Mouse (Mus musculus) thymus, adult 2 months (tissue): ENCODE data around the gene Mybl2.

Experiments used
- CTCF ChIP-seq: fragments of 200-500 bp; IDR thresholded peaks from 2 replicates; pipeline ENCODE4 v1.5.1; 2012; ENCODE audit warnings: mild to moderate bottlenecking, control low read depth, low read length, moderate library complexity, borderline replicate concordance; ENCODE audit not compliant: control insufficient read depth, poor library complexity, insufficient read depth; ENCODE audit errors: extremely low read depth
- POLR2A ChIP-seq: fragments of 200-500 bp; IDR thresholded peaks from 2 replicates; pipeline ENCODE4 v1.6.1; 2012; ENCODE audit warnings: mild to moderate bottlenecking, low read length, control low read depth, moderate library complexity; ENCODE audit not compliant: control insufficient read depth, poor library complexity, insufficient read depth; ENCODE audit errors: extremely low read depth

DNA sequence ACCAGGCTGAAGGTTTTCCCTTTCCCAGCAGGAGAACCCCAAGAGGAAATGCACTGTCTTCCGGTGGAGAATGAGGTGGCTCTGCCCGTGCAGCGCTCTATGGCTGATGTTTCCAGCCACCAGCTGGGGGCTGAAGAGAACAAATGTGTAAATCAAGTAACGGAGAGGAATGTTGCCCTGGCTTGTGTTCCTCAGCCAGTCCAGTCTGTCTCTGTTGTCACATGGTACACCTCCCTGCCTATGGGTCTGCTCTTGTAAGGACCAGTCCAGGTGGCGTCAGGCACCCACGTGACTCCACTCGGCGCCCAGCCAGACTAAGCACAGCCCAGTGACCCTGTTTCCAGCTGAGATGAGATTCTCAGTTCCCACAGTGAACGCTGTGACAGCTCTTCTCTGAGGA is 67.8 kb downstream of the Mybl2 start:
- TF ChIP-seq CTCF: no peak
- TF ChIP-seq POLR2A: no peak
